Mouse (Mus musculus): Measurements from ENCODE around the gene Ercc6. TPM values are rescaled to one million over a fixed set of nuclear protein-coding genes. Genes with fewer than 3 reads are reported as not detected.
A peak's percentile ranks its signal among the peaks of the same experiment; 100 is the strongest.

Gene Ercc6
- total RNA-seq, 2 experiments from 2014 or later = 5.4 to 9.3 TPM

DNA sequence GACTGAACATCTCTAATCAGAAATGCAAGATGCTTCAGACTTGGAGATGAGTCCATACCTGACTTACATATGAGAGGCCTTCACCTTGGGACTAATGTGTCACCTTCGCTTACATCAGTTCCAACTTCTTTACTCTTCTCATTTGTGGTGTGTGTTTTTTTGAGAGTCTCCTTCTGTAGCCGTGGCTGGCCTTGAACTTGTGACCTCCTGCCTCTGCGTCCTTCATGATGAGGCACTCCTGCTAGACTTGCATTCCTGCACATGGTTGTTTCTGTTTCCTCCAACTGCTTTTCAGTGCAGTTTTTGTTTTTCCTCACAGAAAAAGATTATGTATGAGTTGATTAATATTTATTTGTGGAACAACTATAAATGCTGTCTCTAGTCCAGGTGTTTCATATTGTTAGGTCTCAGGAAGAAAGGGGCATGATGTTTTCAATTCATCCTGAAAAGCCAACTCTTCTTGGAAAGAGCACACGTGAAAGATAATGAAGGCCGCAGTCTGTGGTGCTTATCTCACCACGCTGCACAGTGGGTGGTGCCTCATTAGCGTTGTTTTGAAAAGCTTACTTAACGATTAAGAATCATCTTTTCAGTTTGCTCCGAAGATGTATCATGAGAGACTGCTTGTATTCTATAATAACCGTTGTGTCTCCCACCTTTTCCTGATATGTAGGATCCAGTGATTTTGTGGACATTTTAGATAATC lies 40.0 kb downstream of the Ercc6 start:
- 0 out of 2 replicates have a peak, but pooled peaks have one; percentile 43 for ATAC-seq (replicated peaks; ENCODE audit: low FRiP score, poor library complexity, severe bottlenecking)

DNA sequence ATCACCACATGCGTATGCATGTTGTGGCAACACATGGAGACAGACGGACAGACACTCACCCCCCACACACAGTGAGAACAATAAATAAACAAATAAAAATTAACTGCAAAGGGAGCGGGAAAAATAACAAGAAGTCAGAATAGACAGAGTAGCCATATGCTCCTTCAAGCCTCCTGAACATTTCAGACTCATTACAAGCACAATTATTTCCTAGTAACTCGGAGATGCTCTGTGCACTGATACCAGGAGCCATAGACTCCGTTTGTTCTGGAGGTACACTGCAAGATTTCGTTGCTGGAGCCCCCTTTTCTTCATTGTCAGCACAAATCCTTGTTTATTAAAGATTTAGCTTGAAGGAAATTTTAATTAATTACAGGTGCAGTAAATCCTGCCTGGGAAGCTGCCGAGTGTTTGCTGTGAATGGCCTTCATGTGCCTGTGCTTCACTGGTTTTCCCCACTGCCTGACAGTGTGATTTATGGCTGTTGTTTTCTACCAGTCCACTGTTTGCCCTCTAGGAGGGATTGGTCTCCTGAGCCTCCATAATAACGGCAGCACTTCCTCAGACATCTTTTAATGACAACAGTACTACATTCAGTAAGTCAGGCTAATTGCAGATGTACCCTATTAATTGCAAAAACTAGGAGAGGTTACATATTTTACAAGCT lies 41.7 kb downstream of the Ercc6 start:
- ATAC-seq (replicated peaks; ENCODE audit: low FRiP score, poor library complexity, severe bottlenecking) = no peak

DNA sequence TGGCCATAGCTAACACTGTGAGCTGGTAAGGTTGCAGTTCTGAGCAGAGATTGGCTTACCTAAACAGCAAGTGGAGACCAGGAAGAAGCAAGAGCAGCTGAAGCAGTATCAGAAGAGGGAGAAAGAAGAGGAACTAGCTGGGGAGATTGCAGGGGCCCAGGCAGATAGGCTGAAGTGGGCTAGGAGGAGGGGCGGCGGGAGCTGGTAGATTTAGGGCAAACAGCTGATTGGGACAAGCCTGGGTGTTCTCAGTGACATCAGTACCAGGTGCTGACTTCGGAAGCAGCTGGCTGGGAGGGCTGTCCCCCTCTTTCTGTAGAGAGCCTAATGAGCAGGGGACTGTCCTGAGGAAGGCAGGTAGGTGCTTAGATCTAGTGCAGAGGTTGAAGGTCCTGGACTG lies 48.1 kb downstream of the Ercc6 start:
- ATAC-seq (replicated peaks; ENCODE audit: low FRiP score, poor library complexity, severe bottlenecking) = no peak

DNA sequence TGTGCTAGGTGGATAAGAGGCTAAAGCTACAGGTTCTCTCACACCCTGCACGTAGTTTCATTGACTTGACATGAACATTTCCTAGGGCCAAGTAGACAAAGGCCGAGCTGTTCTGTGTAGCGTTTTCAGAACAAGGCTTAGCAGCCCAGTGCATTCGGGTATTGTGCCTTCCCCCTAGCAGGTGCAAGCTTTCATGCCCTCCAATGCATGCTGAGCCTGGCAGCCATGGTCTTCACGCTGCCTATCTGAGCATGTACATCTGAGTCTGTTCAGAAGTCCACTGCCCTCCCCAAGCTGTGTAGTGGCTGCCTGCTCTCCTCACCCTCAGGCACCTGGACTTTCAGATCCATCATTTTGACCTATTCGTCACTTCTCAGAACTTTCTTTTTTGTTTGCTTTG lies 50.3 kb downstream of the Ercc6 start:
- no peak for ATAC-seq (replicated peaks; ENCODE audit: low FRiP score, poor library complexity, severe bottlenecking)

DNA sequence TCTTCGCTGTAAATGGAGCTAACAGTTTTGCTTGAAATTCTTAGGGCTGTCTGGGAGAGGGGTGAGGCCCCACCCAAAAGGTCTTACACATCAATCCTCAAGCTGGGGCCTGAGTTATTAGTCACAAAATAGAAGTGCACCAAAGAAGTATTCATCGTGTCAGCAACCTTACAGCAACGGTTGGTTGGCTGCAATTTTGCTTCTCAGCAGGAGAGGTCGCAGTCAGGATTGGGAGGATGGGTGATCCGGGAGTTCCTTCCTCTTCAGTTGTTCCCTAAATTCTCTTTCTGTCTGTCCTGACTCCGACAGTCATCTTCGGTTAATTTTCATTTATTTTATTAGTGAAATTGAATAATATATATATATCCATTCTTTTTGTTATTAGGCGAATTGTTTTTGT lies 59.2 kb downstream of the Ercc6 start:
- no peak for ATAC-seq (replicated peaks; ENCODE audit: low FRiP score, poor library complexity, severe bottlenecking)

- no peak for ATAC-seq (replicated peaks; ENCODE audit: low FRiP score, poor library complexity, severe bottlenecking)
These were observed 65.1 kb downstream of the Ercc6 start for GRCm38 (mm10) chr14:32578420-32578819.

- ATAC-seq (replicated peaks; ENCODE audit: low FRiP score, poor library complexity, severe bottlenecking) = no peak
These were observed 70.4 kb downstream of the Ercc6 start for GRCm38 (mm10) chr14:32583696-32584095.

- peak; percentile 82 for ATAC-seq (replicated peaks; ENCODE audit: low FRiP score, poor library complexity, severe bottlenecking)
These were observed 73.9 kb downstream of the Ercc6 start for GRCm38 (mm10) chr14:32587013-32587784.

DNA sequence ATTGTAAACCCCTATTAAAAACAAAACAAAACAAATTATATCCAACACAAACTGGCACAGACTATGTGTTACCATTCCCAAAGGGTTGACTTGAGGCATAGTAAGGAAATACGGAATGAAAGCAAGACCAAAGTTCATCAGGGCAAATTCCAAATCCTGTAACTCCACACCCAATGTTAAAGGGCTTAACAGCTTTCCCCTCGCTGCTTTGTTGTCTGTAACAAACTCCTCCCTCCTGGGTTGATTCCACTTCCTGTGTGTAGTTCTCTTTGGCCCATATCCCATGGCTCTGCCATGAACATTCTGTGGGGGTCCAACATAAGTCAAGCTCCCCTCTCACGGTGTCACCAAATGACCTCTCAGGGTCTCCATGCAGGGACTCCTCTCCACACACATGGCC lies 77.1 kb downstream of the Ercc6 start:
- ATAC-seq (replicated peaks; ENCODE audit: low FRiP score, poor library complexity, severe bottlenecking) = no peak

GRCm38 (mm10) chr14:32597232-32598231 lies 84.2 kb downstream of the Ercc6 start:
- no peak for ATAC-seq (replicated peaks; ENCODE audit: low FRiP score, poor library complexity, severe bottlenecking)

DNA sequence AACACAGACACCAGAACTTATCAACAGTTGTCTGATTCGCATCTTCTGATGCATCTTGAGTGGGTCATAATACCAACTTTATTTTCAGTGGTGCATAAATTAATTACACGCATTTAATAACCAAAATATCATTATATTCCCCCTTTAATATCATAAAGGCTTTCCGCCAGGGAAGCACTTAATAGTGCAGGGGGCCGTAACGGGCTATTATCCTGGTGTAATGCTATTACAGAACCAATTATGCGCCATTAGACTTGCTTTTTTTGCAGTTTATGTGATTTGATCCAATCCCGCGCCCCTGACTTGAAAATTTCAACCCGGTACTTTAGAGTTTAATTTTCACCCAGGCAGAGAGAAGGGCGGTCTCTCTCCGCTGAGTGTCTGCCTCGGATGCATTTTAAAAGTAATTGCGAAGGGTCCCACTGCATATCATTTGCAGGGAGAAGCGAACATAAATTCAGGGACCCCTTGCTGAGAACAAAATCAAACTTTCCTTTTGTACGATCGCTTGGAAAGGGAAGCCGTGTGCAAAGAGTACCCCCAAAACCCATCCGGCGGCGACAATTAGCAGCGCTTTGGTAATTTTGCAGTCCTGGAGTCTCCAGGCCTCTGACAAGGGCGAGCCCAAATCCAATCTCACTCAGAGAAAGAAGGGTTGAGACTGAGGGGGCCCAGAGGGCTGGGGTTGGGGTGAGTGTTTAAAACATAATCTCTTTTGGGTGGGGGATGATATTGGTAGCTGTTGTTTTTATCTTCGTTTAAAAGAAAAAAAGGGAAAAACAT lies 85.3 kb downstream of the Ercc6 start:
- ATAC-seq (replicated peaks; ENCODE audit: low FRiP score, poor library complexity, severe bottlenecking) = no peak

GRCm38 (mm10) chr14:32599290-32600041 lies 86.1 kb downstream of the Ercc6 start, which contains the start of gene Prrxl1:
TSS of gene Prrxl1 (plus strand) at chr14:32599407.
- ATAC-seq (replicated peaks; ENCODE audit: low FRiP score, poor library complexity, severe bottlenecking) = no peak

GRCm38 (mm10) chr14:32600110-32600509 lies 86.8 kb downstream of the Ercc6 start:
- no peak for ATAC-seq (replicated peaks; ENCODE audit: low FRiP score, poor library complexity, severe bottlenecking)

- ATAC-seq (replicated peaks; ENCODE audit: low FRiP score, poor library complexity, severe bottlenecking) = no peak
These were observed 92.2 kb downstream of the Ercc6 start for GRCm38 (mm10) chr14:32605508-32605907.

- ATAC-seq (replicated peaks; ENCODE audit: low FRiP score, poor library complexity, severe bottlenecking) = no peak
These were observed 93.0 kb downstream of the Ercc6 start for GRCm38 (mm10) chr14:32606316-32606715.

- no peak for ATAC-seq (replicated peaks; ENCODE audit: low FRiP score, poor library complexity, severe bottlenecking)
These were observed 96.1 kb downstream of the Ercc6 start for GRCm38 (mm10) chr14:32609392-32609791.

- no peak for ATAC-seq (replicated peaks; ENCODE audit: low FRiP score, poor library complexity, severe bottlenecking)
These were observed 103.9 kb downstream of the Ercc6 start for GRCm38 (mm10) chr14:32617253-32617652.

- no peak for ATAC-seq (replicated peaks; ENCODE audit: low FRiP score, poor library complexity, severe bottlenecking)
These were observed 110.9 kb downstream of the Ercc6 start for GRCm38 (mm10) chr14:32624245-32624644.

Measured in erythroblast, adult 5-6 weeks (primary cell).